Mouse (Mus musculus): ENCODE measurements around the gene Ddx42. TPM values are rescaled to one million over a fixed set of nuclear protein-coding genes. Genes with fewer than 3 reads are reported as not detected.
"Not testable (repeated sequence)": the region's sequence is repeated elsewhere in the genome, so short reads cannot be mapped to it uniquely, and the experiment has no call there.

Ddx42 gene
- total RNA-seq (2022) = 10 to 100 TPM; 24.7 to 30.7 (median 27.3) TPM

- DNase-seq (ENCODE audit: low spot score) = peak; percentile 87
Measured at GRCm38 (mm10) chr11:106216730-106217490, at the start of gene Ddx42. TSS of gene Ddx42 (plus strand) at chr11:106216926.

- no peak for DNase-seq (ENCODE audit: low spot score)
Measured at GRCm38 (mm10) chr11:106167435-106167834, 49.3 kb upstream of the Ddx42 start.

- no peak for DNase-seq (ENCODE audit: low spot score)
Measured at GRCm38 (mm10) chr11:106170807-106171206, 45.9 kb upstream of the Ddx42 start.

- no peak for DNase-seq (ENCODE audit: low spot score)
Measured at GRCm38 (mm10) chr11:106173228-106173627, 43.5 kb upstream of the Ddx42 start.

- no peak for DNase-seq (ENCODE audit: low spot score)
Measured at GRCm38 (mm10) chr11:106174372-106174771, 42.4 kb upstream of the Ddx42 start.

- no peak for DNase-seq (ENCODE audit: low spot score)
Measured at GRCm38 (mm10) chr11:106175081-106175480, 41.6 kb upstream of the Ddx42 start.

GRCm38 (mm10) chr11:106176372-106176771 is 40.4 kb upstream of the Ddx42 start:
- DNase-seq (ENCODE audit: low spot score) = no peak

- no peak for DNase-seq (ENCODE audit: low spot score)
Measured at GRCm38 (mm10) chr11:106178036-106178782, 38.5 kb upstream of the Ddx42 start.

GRCm38 (mm10) chr11:106179711-106180448 is 36.8 kb upstream of the Ddx42 start:
- DNase-seq (ENCODE audit: low spot score) = no peak

- no peak for DNase-seq (ENCODE audit: low spot score)
Measured at GRCm38 (mm10) chr11:106180449-106180801, 36.3 kb upstream of the Ddx42 start.

- DNase-seq (ENCODE audit: low spot score) = no peak
Measured at GRCm38 (mm10) chr11:106187326-106187725, 29.4 kb upstream of the Ddx42 start.

GRCm38 (mm10) chr11:106191716-106192115 is 25.0 kb upstream of the Ddx42 start:
- no peak for DNase-seq (ENCODE audit: low spot score)

- DNase-seq (ENCODE audit: low spot score) = no peak
Measured at GRCm38 (mm10) chr11:106192241-106192640, 24.5 kb upstream of the Ddx42 start.

- DNase-seq (ENCODE audit: low spot score) = no peak
Measured at GRCm38 (mm10) chr11:106192657-106193370, 23.9 kb upstream of the Ddx42 start.

- DNase-seq (ENCODE audit: low spot score) = peak; percentile 95
Measured at GRCm38 (mm10) chr11:106193371-106194154, 23.2 kb upstream of the Ddx42 start.

GRCm38 (mm10) chr11:106194155-106194541 is 22.6 kb upstream of the Ddx42 start:
- DNase-seq (ENCODE audit: low spot score) = no peak

GRCm38 (mm10) chr11:106194891-106195290 is 21.8 kb upstream of the Ddx42 start:
- no peak for DNase-seq (ENCODE audit: low spot score)

GRCm38 (mm10) chr11:106195341-106195740 is 21.4 kb upstream of the Ddx42 start:
- no peak for DNase-seq (ENCODE audit: low spot score)

- DNase-seq (ENCODE audit: low spot score) = no peak
Measured at GRCm38 (mm10) chr11:106198277-106198676, 18.4 kb upstream of the Ddx42 start.

- DNase-seq (ENCODE audit: low spot score) = not testable (repeated sequence)
Measured at GRCm38 (mm10) chr11:106199997-106200396, 16.7 kb upstream of the Ddx42 start.

- no peak for DNase-seq (ENCODE audit: low spot score)
Measured at GRCm38 (mm10) chr11:106200756-106201155, 16.0 kb upstream of the Ddx42 start.

Data from heart, adult 8-10 months (tissue).